Mouse (Mus musculus): ENCODE data around the gene Syt12.

- TF ChIP-seq CTCF (IDR thresholded peaks at IDR 0.05; ENCODE audit: low read depth) = no peak
- TF ChIP-seq EP300 (optimal IDR thresholded peaks at IDR 0.05) = no peak
These were observed 34.0 kb upstream of the Syt12 start for GRCm38 (mm10) chr19:4511116-4511841.

Data from stomach, postnatal 0 days (tissue).